Mouse (Mus musculus) T-helper 2 cell (primary cell): Measurements from ENCODE around the gene Hist1h2bh.

Experiments used
- in situ Hi-C: fragments of 300-600 bp; cut with MboI, MseI; formaldehyde crosslinking; loops from one replicate; pipeline ENCODE4 v1.15.1; 2025; ENCODE audit warnings: high pct_unique_total_duplicates

Gene Hist1h2bh

DNA sequence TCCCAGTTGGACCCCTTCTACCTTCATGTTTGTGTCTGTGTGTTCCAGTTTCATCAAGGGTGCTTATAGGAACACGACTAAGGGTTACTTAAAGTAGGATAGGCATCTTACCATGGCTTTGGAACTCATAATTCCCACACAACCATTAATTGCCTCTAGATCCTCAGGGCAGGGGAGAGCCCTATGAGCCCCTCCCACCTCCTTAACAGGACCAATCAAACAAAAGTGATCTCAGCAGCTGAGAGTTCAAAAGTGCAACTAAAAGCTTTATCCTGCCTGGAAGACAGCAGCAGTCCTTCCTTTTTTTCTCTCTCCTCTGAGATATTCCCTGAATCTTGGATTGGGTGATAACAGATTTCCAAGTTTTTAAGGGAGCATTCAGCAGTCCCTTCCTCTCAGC, 33.1 kb downstream of the Hist1h2bh start:
- in situ Hi-C loops: no loop called here

DNA sequence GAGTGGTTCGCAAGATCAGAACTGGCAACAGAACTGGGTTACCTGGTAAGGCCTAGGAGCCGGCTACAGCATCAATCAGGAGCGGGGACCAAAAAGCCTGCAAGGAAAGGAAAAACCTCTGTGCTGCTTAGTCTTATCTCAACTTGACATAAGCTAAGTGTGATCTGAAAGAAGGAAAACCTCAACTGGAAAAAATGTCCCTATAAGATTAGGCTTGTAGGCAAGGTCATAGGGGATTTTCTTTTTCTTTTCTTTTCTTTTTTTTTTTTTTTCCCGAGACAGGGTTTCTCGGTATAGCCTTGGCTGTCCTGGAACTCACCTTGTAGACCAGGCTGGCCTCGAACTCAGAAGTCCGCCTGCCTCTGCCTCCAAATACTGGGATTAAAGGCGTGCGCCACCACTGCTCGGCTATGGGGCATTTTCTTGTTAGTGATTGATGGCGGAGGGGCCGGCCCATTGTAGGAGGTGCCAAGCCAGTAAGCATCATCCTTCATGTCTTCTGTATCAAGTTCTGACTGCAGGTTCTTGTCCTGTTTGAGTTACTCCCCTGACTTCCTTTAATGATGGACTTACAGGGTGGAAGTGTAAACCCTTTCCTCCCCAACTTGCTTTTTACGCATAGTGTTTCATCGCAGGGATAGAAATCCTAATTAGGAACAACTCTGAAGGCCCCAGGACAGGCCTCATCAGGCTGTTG, 36.2 kb downstream of the Hist1h2bh start:
- in situ Hi-C loops: no loop called here

DNA sequence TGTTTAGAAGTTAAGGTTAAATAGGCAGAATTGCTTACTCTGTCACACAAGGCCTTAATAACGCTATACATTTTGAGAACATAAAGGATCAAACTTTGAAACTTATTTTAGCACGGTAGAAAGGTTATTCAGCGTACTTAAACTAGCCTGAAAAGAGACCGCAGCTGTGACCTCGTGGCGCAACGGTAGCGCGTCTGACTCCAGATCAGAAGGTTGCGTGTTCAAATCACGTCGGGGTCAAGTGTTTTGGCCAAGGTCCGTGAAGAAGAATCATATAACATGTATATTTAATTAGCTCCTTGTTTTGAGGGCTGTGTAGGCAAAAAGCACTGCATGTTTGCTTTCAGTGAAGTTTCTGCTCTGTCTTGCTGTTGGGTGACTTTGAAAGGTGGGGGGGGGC, 36.8 kb downstream of the Hist1h2bh start:
- in situ Hi-C loops: no loop called here

DNA sequence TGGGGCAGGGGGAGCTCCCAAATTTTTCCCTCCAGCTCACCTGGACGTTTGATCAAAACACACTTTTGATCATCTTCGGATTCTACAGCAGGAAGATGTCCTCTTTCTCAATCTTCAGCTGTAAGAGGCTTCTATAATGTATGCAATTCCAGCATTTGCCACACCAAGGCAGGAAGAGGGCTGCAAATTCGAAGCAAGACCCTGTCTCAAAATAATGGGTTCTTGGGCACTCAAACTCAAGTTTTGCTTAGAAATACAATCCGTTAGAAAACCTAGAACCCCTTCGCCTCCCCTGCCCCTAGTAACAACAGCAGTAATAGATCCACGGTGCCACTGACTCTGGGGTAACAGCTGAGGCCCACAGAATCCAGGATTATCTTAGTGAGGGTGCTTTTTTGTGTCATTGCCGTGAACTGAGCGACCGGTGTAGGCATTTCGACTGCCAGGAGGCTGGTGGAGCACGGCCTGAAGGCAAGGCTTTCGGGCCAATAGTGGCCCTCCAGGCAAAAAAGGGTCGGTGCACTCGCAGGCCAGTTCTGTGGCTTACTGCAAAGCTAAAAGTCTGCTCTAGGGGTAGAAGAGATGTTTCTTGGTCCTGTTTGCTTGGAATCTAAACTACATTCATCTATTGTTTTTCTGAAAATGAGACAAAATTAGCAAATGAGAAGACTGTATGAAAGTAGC, 37.4 kb downstream of the Hist1h2bh start:
- in situ Hi-C loops: no loop called here

DNA sequence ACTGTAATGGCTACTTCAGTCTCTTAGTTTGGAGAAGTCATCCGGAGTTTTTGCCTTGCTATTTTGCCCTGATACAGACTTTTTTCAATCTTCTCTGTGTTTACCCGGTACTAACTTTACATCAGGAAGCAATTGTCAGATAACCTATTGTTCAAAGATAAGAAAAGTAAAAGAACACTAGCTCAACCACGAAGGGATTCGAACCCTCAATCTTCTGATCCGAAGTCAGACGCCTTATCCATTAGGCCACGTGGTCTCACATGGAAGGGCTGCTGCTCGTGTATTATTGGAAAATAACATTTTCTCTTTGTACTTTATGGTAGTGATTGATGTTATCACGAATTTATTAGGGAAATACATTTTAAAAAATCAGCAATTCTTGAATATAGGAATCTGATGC, 39.4 kb downstream of the Hist1h2bh start:
- in situ Hi-C loops: no loop called here

DNA sequence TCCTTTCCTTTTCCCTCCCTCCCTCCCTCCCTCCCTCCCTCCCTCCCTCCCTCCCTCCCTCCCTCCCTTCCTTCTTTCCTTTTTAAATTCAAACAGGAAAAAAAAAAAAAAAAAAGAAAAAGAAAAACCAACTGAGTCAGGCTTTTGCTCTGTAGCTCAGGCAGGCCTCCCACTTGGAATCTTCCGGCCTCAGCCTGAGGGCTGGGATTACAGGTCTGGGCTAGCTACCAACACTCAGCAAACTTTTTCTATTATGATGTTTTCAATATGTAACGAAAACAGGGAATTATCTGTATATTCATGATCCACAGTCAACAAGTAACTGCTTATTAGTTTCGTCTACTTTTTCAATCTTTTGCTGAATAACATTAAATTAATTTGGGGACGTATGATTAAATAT, 40.3 kb downstream of the Hist1h2bh start:
- in situ Hi-C loops: no loop called here

DNA sequence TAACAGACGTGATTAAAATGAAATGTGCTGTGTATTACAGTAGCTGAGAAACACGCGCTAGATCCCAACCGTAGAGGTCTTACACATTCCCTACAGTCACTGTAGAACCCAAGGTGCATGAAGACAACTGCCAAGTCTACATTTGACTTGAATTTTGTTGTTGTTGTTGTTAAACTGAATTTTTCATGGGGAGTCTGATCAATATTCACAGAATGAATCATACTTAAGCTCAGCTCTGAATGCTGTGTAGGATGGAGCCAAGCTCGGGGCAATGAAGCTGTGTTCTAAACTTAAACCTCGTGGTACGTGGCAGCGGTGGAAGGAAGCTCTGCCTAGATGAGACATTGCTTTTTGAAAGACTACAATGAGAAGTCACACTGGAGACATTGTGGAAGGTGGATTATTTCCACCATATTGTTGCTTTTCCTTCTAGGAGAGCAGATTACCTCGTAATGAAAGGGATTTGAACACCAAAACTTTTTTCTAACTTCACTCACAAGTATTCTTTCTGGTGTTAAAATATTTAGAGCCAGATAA, 41.1 kb downstream of the Hist1h2bh start:
- in situ Hi-C loops: no loop called here

DNA sequence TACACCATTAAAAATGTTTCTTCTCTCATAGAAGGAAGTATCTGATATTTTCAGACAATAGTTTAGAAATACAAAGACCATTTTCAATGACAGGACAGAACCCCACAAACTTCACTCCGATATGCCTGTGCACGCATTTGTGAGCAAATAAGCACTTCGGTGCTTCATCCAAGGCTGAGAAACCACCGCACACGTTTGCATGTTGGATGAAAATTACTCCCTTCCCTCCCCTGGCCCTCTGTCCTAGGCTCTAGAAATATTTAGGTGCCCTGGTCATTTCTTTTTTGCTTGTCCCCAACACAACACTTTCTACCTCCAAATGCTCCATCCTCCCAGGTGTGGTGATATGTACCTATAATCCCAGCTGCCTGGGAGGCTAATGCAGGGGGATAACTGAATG, 41.7 kb downstream of the Hist1h2bh start:
- in situ Hi-C loops: no loop called here

DNA sequence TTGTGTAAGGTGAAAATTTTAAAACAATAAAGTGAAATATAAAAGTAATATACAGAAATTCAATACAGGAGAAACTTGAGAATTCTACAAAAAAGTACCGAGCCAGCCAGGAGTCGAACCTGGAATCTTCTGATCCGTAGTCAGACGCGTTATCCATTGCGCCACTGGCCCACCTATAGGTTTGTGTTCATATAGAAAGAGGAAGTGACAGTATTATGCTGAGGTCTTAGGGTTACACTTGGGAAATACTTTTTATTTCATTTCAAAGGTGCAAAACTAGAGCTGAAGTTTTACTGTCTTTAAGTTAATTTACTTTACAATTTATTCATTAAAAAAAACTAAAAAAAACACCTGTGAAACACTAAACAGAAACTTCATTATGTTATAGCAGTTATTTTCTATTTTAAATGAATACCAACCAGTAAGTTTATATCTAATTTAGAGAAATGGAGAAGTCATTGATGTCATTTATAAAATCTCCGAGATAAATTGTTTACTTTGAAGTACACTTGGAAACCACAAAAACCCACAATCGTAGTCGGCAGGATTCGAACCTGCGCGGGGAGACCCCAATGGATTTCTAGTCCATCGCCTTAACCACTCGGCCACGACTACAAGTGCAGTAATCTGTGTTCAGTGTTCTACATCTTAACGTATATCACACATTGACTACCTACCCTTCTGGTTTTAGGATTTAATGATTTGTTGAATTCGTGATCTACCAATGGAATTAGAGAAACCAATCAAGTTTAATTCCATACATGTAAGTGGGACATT, 42.6 kb downstream of the Hist1h2bh start:
- in situ Hi-C loops: no loop called here

DNA sequence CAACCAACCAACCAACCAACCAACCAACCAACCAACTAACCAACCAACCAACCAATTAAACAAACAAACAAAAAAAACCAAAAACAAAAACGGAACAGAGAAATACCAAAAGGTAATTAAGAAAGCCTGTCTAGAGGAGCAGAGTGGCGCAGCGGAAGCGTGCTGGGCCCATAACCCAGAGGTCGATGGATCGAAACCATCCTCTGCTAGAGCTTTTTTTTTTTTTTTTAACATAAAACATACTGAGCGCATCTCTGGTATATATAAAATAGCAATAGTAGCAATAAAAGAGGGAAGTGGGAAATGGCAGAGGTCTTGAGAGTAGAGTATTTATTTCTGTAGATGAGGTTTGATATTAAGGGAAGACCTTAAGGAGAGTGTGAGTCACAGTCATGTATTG, 43.2 kb downstream of the Hist1h2bh start:
- in situ Hi-C loops: no loop called here

DNA sequence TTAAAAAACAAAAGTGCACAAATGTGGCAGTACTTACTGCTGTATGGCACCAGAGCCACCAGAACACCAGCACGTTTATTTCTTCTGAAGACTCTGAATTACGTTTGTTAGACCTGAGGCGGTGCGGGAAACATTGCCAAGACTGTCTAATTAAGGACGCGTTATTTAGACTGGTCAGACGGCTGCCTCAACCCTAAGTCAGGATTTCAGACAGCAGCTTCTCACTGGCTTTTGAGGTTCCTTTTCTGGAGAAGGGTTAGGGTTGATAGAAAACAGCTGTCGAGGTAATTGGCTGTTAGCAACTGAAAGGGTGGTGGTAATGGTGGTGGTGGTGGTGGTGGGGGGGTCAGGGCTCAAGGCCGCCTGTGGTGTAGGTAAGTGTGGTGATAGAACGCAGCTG, 44.5 kb downstream of the Hist1h2bh start:
- in situ Hi-C loops: no loop called here

DNA sequence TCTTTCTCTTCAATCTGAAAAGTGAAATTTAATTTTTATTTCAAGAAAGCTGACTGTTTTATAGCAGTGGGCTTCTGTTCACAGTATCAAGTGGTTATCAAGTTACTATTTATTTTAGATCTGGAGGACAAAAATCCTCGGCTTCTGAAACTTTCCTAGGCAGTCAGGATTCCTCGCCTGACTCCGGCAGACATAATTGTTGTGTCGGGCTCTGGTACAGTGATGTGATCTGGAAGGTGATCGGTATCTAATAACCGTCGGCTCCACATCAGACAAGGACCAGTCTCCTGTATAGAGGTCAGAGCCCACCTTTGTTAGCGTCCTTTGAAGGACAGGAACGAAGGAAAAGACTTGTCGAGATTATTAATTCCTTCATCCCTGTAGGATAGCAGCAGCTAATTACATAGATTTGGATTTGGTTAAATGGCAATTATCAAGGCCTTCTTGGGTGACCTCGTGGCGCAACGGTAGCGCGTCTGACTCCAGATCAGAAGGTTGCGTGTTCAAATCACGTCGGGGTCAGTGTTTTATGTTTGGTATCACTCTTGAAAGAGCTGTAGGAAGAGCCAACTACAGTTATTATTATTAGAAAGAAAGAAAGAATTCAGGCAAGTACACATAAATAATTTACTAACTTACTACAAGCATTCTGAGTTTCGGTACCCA, 45.4 kb downstream of the Hist1h2bh start:
- in situ Hi-C loops: no loop called here

DNA sequence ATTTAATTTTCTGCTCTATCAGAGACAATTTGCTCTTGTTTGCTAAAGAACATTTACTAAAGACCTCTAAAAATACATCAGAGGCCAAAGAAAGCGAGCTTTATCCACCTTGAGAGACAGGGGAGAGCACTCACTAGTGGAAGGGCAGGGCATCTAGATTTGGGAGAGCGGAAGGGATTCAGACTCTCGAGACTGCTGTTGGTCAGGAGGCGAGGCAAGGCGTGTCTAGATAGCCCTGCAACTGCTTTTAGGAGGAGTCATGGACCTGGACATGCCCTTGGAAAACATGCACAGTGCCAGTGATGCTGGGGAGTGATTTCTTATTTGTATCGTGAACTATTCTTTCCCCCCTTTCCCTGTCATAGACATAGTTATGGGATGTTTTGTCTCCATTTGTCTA, 47.7 kb downstream of the Hist1h2bh start:
- in situ Hi-C loops: no loop called here

DNA sequence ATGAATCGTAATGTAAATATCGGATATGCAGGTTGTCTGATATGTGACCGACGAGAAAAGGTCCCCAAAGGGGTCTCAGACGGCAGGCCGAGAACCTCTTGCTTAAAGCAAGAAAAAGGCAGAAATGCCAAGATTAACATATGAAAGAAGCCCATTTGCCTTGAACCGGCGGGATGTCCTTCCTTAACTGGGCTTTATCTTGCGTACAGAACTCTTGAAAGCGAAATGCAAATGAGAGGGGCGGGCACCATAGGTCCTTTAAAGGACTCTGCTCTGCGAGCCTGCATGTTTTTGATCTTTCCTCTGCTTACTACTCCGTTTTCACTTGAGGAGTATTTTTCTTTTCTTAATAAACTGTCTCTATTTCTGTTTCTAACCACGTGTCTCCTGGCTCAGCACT, 51.2 kb downstream of the Hist1h2bh start:
- in situ Hi-C loops: no loop called here
